Mouse (Mus musculus) gastrocnemius, postnatal 36 days (tissue): ENCODE measurements around the gene Ndc80. TPM values are rescaled to one million over a fixed set of nuclear protein-coding genes. Genes with fewer than 3 reads are reported as not detected.
"Not testable (repeated sequence)": the region's sequence is repeated elsewhere in the genome, so short reads cannot be mapped to it uniquely, and the experiment has no call there.

Experiments
- DNase-seq, 2 experiments: peaks; one replicate each; pipeline ENCODE4 v3.0.0; 2022
- intact Hi-C: fragments of 180-260 bp; cut with DNase I; formaldehyde crosslinking; loops from one replicate; pipeline ENCODE4 v1.15.1; 2025
- total RNA-seq, 2 experiments: library from RNA; stranded (reverse); gene quantifications; 2 replicates each; pipeline ENCODE4 v1.2.3; 2021

The Ndc80 gene
- total RNA-seq, 2 experiments from 2014 or later = 0.33 to 0.57 TPM

DNA sequence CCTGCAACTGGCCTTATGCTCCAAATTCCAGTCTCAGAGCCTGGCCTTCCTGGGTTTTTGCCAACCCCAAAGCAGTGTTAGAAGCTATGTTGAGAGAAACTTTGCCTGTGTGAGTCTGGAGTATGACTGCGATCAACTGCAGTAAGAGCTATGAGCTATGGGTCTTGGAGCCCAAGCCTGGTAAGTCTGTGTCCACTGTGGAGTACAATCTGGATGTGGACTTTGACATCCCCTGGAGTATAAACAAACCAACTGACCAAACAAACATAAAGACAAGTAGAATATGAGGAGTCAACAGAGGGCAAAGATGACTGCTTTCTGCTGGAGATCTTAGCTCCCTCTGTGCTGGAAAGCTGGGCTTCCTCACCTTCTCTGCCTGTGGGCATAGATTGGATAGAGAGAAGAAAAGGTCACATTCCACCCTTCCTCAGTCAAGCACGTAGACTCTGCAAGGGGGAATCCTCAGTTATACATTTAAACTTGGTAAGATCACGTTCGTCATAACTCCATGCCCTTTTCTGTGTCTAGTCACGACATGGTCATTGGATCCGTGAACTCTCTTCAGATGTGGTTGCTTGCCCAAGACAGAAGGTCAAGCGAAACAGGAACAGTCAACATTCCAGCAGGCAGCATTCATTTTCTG lies 43.1 kb downstream of the Ndc80 start:
- DNase-seq = no peak
- intact Hi-C loops = no loop called here

DNA sequence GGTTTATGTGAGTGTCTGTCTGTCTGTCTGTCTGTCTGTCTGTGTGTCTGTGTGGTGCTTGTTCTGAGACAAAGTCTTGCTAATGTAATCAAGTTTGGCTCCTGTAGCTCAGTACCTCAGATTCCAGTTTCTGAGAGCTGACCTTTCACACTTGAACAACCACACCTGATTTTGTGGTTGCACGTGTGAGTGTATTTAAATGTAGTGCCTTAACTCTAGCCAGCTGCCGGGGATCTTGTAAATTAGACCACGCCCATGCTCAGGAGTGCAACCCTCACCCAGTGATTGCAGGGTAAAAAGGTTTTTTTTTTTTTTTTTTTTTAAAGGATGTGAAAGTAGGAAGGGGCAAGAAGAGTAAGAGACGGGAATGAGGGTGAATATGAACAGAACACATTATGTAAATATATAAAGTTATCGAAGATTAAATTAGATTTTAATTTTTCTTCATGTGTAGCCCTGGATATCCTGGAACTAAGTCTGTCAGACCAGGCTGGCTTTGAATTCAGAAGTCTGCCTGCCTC lies 47.2 kb downstream of the Ndc80 start:
- DNase-seq = no peak
- intact Hi-C loops = no loop called here

DNA sequence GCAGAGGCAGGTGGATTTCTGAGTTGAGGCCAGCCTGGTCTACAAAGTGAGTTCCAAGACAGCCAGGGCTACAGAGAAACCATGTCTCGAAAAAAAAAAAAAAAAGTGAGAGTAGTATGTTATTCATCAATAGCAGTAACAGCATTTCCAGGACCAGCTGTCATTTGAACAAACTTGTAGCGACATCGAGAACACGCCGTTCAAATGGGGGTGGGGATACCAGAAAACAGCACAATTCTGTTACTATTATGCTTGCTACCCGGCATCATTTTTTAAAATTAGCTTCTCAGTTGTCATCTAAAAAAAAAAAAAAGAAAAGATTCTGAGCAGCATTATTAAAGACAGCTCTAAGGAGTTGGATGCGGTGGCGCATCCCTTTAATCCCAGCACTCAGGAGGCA lies 49.2 kb downstream of the Ndc80 start:
- intact Hi-C loops = no loop called here
- DNase-seq = no peak

DNA sequence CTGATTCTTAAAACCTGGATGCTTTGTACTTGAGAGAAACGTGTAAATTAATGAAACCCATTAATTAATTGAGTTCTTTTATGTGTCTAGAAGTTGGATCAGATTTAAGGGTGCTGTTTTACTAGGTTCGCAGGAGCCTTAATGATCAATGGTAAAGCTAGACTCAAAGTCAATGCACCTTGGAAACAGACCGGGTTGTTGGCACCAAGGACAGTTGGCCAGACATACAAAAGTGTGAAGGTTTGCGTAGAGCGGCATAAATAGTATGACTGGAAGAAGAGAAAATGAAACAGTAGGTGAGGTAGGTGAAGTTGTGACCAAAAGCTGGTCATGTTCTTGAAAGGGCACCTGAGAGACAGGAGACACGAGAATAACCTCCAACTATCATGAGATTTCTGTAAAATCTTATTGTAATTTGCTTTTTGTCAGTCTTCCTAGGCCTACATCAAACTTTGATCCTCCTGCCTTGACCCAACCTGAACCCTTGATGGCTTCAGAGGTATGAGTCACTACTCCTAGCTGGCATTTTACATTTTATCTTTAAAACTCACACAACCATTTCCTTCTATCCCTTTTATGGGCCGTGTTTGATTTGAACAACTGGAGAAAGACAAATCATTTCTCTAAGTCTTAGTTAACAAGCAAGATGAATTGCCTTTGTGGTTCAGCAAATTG lies 50.2 kb downstream of the Ndc80 start:
- intact Hi-C loops = no loop called here
- no peak for DNase-seq

DNA sequence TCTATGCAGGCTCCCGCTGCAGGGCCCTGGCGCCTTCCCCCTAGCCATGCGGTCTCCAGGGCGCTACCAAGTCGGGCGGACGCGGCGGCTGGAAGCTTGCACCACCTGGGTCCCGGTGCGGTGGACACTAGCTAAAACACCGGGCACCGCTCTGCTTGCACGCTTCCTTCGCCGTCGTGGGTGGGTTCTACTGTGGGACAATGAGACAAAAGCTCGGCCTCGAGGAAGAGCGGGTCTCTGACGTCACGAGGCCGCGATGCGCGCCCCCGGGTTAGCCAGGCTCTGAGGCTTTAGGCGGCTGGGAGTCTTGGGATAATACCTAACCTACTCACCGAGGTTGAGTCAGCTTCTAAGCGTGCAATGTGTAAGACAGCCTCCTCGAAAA lies 51.0 kb downstream of the Ndc80 start:
- DNase-seq = peak; percentile 42 to 64
- intact Hi-C loops = no loop called here

DNA sequence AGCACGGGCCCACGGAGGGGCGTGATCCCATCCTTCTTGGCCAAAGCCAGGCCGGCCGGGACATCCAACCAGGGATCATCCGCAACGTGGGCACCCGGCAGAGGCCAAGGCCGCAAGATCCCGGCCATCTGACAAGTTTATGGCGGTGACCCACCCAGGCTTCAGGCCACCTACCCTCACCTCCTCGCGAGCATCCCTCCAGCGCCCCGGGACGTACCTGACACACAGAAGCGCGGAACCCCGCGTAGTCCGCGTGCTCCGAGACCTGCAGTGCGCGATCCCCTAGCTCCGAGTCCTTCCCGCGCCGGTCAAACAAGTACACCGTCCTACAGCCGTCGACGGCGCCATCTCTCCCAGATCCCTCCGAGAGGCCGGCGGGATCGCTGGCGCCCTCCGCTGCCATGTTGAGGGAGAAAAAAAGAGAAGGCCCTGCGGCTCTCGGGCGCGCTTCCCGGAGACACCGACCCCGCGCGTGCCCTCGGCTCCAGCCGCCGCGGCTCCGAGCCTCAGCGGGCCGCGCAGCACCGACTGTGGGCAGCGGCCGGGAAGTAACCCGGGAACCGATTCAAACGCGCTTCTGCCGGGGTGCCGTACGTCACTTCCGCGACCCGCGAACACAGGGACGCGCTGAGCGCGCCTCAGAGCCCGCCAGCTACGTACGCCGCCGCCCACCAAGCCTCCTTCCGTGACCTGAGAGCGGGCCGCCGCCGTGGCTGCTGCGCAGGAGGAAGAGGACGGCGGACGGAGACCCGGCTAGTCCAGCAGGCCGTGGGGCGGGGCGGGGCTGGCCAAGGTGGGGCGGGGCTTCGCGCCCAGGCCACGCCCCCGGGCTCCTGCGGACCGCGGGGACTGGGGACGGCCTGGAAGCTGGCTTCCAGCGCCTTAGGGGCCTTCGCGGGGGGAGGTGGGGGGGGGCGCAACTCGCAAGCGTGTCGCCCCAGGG lies 51.6 kb downstream of the Ndc80 start, which contains the start of gene Smchd1:
Smchd1 (minus strand) TSS at position 582 of the 943 bp plus-strand sequence.
- intact Hi-C loops = no loop called here
- DNase-seq = peak; percentile 89

DNA sequence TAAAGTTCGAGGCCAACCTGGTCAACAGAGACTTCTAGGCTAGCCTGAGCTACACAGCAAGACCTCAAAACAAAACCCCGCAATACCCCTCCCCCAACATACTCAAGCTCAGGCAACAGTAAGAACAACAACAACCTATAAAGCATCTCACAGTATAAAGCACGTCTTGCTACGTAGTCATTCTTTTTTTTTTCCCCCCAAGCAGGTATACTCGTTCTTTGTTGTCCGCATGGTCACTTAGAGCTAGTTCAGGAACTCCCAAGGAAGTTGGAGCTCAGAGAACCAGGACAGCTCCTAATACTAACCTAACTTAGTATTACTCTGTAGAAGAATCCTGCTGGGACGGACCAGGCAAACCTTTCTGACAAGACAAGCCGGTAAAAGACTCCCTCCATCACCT lies 52.5 kb downstream of the Ndc80 start:
- DNase-seq = no peak
- intact Hi-C loops = no loop called here

DNA sequence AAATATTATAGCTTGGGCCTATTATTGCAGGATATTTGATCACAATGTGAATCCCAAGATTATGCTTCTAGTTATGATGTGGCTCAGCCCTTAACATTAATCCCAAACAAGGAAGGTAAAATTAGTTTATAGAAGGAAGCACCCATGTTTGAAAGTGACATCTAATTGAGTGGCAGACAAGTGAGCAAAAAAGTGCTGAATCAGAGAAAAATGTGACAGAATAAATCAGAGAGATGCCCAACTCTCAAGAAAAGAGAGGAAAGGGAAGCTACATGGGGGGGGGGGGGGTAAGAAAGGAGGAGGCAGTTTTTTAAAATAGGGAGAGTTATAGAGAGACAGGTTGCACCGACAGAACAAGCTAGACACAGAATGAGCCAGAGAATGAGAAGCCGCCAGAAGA lies 55.4 kb downstream of the Ndc80 start:
- intact Hi-C loops = no loop called here

DNA sequence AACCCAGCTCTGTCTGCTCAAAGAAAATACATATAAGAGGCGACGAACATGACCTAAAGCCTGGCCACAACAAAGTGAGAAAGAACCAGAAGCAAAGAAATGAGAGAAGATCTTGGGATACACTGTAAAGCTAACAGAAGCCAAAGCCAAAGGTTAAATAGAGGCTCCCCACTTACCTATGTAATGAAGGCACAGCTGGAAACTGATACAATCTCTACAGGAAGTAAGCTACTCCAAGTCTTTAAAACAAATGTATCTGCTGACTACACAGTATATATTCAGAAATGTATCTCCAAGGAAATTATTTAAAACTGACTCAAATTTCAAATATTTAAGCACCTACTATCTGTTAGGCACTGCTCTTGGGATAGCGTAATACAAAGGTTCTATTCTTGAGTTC lies 66.3 kb downstream of the Ndc80 start:
- intact Hi-C loops = no loop called here
- DNase-seq = no peak

More for the DNA sequence above, 55.4 kb downstream of the Ndc80 start:
- DNase-seq = no peak

DNA sequence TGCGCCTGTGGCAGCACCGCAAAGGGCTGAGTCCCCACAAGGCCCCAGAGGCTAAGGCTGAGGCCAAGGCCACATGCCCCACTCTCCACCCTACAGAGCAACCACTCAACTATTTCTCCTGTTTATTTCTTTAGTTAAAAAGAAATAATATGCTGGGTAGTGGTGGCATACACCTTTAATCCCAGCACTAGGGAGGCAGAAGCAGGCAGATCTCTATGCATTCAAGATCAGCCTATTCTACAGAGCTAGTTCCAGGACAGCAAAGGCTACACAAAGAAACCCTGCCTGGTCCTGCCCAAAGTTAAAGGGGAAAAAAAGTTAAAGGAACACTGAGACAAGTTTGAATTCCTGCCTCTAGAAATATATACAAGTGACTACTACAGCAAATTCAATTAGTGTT lies 66.8 kb downstream of the Ndc80 start, which contains the start of gene Gm4707:
Gm4707 (minus strand) TSS at position 101 of the 400 bp plus-strand sequence.
- no peak for DNase-seq
- intact Hi-C loops = no loop called here

DNA sequence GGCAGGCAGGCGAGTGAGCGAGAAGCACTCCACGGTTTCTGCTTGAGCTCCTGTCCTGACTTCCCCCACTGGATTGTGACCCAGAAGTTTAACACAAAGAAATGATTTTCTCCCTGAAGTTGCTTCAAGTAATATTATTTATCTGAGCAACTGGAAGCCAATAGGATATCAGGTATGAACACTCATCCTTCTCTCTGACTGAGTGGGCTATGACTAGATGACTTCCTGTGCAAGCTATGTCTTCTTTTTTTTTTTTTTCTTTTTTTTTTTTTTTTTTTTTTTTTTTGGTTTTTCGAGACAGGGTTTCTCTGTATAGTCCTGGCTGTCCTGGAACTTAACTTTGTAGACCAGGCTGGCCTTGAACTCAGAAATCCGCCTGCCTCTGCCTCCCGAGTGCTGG lies 69.3 kb downstream of the Ndc80 start:
- intact Hi-C loops = not testable (repeated sequence)

More for the DNA sequence above, 69.3 kb downstream of the Ndc80 start:
- not testable (repeated sequence) for DNase-seq

Other genes starting within 250 kb of the Ndc80 start
- 1 to 10 TPM; 6.6 to 6.7 TPM for gene Emilin2, start 214.9 kb downstream of the Ndc80 start, total RNA-seq
- 1 to 10 TPM in 1 of 2 experiments, under 1 TPM in 1; 0.52 to 1.6 TPM for gene Gm4707, start 66.9 kb downstream of the Ndc80 start, total RNA-seq
- 1 to 10 TPM; 9.4 to 9.5 TPM for gene Smchd1, start 51.5 kb downstream of the Ndc80 start, total RNA-seq
- under 1 TPM; 0.31 to 0.35 TPM for gene Spdya, start 25.2 kb upstream of the Ndc80 start, total RNA-seq
- gene Wdr43, start 89.0 kb upstream of the Ndc80 start, total RNA-seq = 10 to 100 TPM; 20.3 to 31.9 TPM
- gene Togaram2, start 146.4 kb upstream of the Ndc80 start, total RNA-seq = 1 to 10 TPM; 2.4 to 2.6 TPM
- gene Pcare, start 226.0 kb upstream of the Ndc80 start, total RNA-seq = not detected
- 100 to 1,000 TPM in 1 of 2 experiments, 10 to 100 TPM in 1; 92.3 to 128 TPM for gene Clip4, start 241.6 kb upstream of the Ndc80 start, total RNA-seq